Mouse (Mus musculus) mouse embryonic stem cell (cell line): ENCODE data around the gene Trim67.

Experiments used
- in situ Hi-C, 2 experiments: fragments of 300-500 bp; cut with MboI; formaldehyde crosslinking; loops; 1 replicate in 1 of 2; 3 replicates in 1 of 2; pipeline ENCODE4 v1.14.3; 2019 to 2020; ENCODE audit warnings: low sequenced_read_pairs in 2 of 2, low pct_unique_long_range_greater_than_20kb in 1 of 2, mixed read lengths in 1 of 2; ENCODE audit not compliant: unreplicated experiment in 1 of 2

Gene Trim67

GRCm38 (mm10) chr8:124862321-124863162, 69.7 kb downstream of the Trim67 start, which contains the start of the genes Gnpat and 2810004N23Rik:
Gene Gnpat, plus strand, starts transcription at chr8:124863033.
Gene 2810004N23Rik, minus strand, starts transcription at chr8:124863120.
- in situ Hi-C loops = no loop called here

GRCm38 (mm10) chr8:124863163-124863677, 70.3 kb downstream of the Trim67 start:
- in situ Hi-C loops = no loop called here

- in situ Hi-C loops = no loop called here
Measured at GRCm38 (mm10) chr8:124863729-124864128, 70.8 kb downstream of the Trim67 start.

GRCm38 (mm10) chr8:124866669-124867068, 73.8 kb downstream of the Trim67 start:
- in situ Hi-C loops = no loop called here

- in situ Hi-C loops = no loop called here
Measured at GRCm38 (mm10) chr8:124867126-124867525, 74.2 kb downstream of the Trim67 start.

GRCm38 (mm10) chr8:124869708-124870107, 76.8 kb downstream of the Trim67 start:
- in situ Hi-C loops = no loop called here

GRCm38 (mm10) chr8:124871474-124871873, 78.6 kb downstream of the Trim67 start:
- in situ Hi-C loops = no loop called here

GRCm38 (mm10) chr8:124872081-124872480, 79.2 kb downstream of the Trim67 start:
- in situ Hi-C loops = no loop called here

GRCm38 (mm10) chr8:124872690-124873089, 79.8 kb downstream of the Trim67 start:
- in situ Hi-C loops = no loop called here

- in situ Hi-C loops = no loop called here
Measured at GRCm38 (mm10) chr8:124878141-124878540, 85.2 kb downstream of the Trim67 start.

GRCm38 (mm10) chr8:124878946-124879526, 86.1 kb downstream of the Trim67 start:
- in situ Hi-C loops = no loop called here
